Mouse (Mus musculus) neural tube, embryonic 15.5 days (tissue): ENCODE results near the gene Chchd1. TPM values are rescaled to one million over a fixed set of nuclear protein-coding genes. Genes with fewer than 3 reads are reported as not detected.

Experiments used
- ATAC-seq: fragments of 200-750 bp; cut with Nextera tagmentation; 2 replicates; pipeline ENCODE4 v1.8.0; 2017; ENCODE audit warnings: mild to moderate bottlenecking, moderate TSS enrichment, moderate library complexity; ENCODE audit not compliant: low FRiP score
- H3K27ac ChIP-seq: fragments of 300-500 bp; sonication (generic); replicated peaks from 2 replicates; pipeline ENCODE4 v1.5.1; 2015; ENCODE audit warnings: mild to moderate bottlenecking, inconsistent platforms
- H3K27me3 ChIP-seq: fragments of 300-500 bp; sonication (generic); replicated peaks from 2 replicates; pipeline ENCODE4 v1.6.1; 2015; ENCODE audit warnings: inconsistent platforms
- H3K36me3 ChIP-seq: fragments of 300-500 bp; sonication (generic); 2 replicates; pipeline ENCODE4 v1.6.1; 2015; ENCODE audit warnings: inconsistent platforms
- H3K4me1 ChIP-seq: fragments of 300-500 bp; sonication (generic); 2 replicates; pipeline ENCODE4 v1.6.1; 2015; ENCODE audit warnings: inconsistent platforms
- H3K4me2 ChIP-seq: fragments of 300-500 bp; sonication (generic); 2 replicates; pipeline ENCODE4 v1.6.1; 2015; ENCODE audit warnings: inconsistent platforms, mild to moderate bottlenecking, moderate library complexity
- H3K4me3 ChIP-seq: fragments of 300-500 bp; sonication (generic); replicated peaks from 2 replicates; pipeline ENCODE4 v1.5.1; 2015; ENCODE audit warnings: mild to moderate bottlenecking, inconsistent platforms
- H3K9ac ChIP-seq: fragments of 300-500 bp; sonication (generic); replicated peaks from 2 replicates; pipeline ENCODE4 v1.6.1; 2015; ENCODE audit warnings: mild to moderate bottlenecking, inconsistent platforms
- H3K9me3 ChIP-seq: fragments of 300-500 bp; sonication (generic); replicated peaks from 2 replicates; pipeline ENCODE4 v1.6.1; 2016; ENCODE audit warnings: inconsistent platforms
- WGBS: fragments of 180-500 bp; shearing (Covaris S2); methylation state at CpG from one replicate; pipeline ENCODE4 v1.1.7; 2015; ENCODE audit warnings: mixed read lengths; 5-methylcytosine and 5-hydroxymethylcytosine counted together
- polyA plus RNA-seq: library from polyadenylated mRNA; unstranded; fragments of >200 nt; fragmentation: Nextera tagmentation; extraction: Ambion mirVana; gene quantifications from 2 replicates; pipeline ENCODE4 v1.2.1, GENCODE M21; 2015

The Chchd1 gene
- polyA plus RNA-seq, 1 experiment from 2014 or later: 194 TPM

DNA sequence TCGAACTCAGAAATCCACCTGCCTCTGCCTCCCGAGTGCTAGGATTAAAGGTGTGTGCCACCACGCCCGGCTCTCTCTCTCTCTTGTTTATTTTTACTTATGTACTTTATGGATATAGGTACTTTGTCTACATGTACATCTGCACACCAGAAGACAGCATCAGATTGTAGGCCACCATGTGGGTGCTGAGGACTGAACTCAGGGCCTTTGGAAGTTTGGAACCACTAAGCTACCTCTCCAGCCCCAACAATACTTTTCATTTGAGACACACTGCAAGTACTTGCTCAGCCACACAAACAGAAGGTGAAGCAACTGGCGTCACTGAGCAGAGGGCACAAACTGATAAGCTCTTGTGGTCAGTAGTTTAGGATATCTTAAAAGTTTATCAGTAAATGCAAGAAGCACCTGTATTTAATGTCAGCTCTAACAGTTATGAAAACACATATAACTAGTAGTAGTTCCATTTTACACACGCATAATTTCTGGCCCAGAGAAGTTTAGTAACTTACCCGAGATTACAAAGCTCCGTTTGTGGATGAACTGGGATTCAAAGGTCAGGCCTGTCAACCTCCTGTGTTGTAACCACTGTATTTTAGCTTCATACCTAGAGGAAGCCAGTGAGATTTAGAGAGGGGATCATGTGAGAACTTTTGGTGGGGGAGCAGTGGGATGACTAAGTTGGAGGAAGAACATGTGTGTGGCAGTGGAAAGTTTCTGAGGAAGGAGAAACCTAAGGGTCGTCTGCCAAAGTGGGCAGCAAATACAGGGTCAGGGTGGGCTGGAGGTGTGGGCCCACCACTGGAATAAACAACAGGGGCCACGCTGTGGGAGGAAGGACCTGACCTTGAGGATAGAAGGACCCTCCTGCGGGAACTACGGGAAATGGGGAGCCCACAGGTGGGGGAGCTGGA is 30.5 kb downstream of the Chchd1 start:
- H3K27ac ChIP-seq: peak overlapping the region; percentile 81
- H3K27me3 ChIP-seq: no peaks in the 10 kb centered on the region
- peak overlapping the region; percentile 86 for H3K4me2 ChIP-seq
- no peaks in the 10 kb centered on the region for H3K9me3 ChIP-seq
- peaks cover 57% of the 10 kb centered on the region for H3K36me3 ChIP-seq
- H3K4me1 ChIP-seq: peaks cover 34% of the 10 kb centered on the region
- 53% methylated on average over 12 of the region's 12 CpGs for WGBS
- H3K9ac ChIP-seq: peak overlapping the region; percentile 74
- peak overlapping the region; percentile 59 for H3K4me3 ChIP-seq
- no peak for ATAC-seq

DNA sequence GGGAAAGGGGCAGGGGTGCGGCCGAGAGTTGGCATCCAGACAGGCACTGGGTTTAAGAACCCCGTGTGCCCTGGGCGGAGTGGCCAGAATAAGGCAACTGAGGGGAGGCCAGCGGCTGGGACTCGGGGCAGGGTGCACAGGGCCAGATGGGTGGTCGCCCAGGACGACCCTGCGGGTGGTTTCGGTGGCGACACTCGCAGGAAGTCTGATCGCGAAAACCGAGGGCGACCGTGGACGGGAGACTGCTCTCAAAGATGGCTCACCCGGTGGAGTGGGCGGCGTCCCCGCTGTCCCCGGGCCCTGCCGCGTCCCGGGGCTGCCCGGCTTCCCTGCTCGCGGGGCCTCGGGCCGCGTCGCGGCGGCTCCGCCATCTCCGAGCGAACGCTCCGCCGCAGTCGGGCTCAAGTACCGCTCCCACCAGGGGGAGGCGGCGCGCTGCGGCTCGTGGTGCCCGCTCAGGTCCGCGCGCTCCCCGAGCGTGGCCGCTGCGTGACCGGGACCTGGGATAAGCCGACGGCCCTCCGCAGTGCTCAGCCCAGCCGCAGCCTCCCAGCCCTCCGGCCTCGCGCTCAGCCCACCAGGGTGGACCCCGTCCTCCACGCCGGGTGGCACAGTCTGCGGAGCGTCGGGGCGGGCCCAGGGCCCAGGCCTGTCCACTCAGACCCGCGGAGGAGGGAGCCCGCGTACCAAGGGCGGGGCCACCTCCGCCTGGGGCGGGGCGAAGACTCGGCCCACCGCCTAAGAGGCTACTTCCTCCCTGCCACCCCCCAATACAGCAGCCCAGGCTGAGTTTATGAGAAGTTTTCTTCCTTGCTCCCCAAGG is 31.4 kb downstream of the Chchd1 start, which contains the start of gene Ndst2:
Gene Ndst2 (minus strand): TSS at position 611 of the 823 bp plus-strand sequence.
- Histone ChIP-seq H3K27me3 (no peaks in the 10 kb centered on the region), H3K4me1 (peaks cover 34% of the 10 kb centered on the region), H3K27ac (peak within 1 kb of the TSS; percentile 81), H3K36me3 (peaks cover 58% of the 10 kb centered on the region), H3K9me3 (no peaks in the 10 kb centered on the region), H3K4me2 (peak within 1 kb of the TSS; percentile 86), H3K4me3 (peak within 1 kb of the TSS; percentile 59), H3K9ac (peak within 1 kb of the TSS; percentile 74)
- WGBS: 0% methylated on average over 75 of the region's 81 CpGs
- ATAC-seq: peak; percentile 98

DNA sequence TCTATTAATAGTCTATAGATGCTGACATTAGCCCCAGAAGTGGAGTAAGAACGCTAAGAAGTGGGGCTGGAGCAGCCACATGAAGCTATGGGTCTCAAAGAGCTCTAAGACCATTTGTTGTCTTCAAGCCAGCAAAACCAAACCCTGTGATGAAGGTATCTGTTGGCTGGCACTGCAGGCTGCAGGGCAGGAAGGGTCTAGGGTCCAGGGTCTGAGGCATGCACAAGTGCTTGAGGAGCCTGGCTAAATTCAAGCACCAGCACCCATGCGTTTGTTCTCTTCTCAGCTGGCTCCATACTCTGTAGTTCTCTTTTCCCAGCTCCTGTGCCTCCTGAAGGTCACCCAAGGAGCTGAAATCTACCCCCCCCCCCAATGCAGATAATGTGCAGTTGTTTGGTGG is 32.2 kb downstream of the Chchd1 start:
- Histone ChIP-seq H3K9me3 (no peaks in the 10 kb centered on the region), H3K4me2 (peak overlapping the region; percentile 86), H3K4me3 (no peak overlapping the region), H3K27ac (peak overlapping the region; percentile 81), H3K36me3 (peaks cover 58% of the 10 kb centered on the region), H3K9ac (no peak overlapping the region), H3K27me3 (no peaks in the 10 kb centered on the region), H3K4me1 (peaks cover 34% of the 10 kb centered on the region)
- WGBS: 74% methylated on average over 2 of the region's 2 CpGs
- no peak for ATAC-seq

DNA sequence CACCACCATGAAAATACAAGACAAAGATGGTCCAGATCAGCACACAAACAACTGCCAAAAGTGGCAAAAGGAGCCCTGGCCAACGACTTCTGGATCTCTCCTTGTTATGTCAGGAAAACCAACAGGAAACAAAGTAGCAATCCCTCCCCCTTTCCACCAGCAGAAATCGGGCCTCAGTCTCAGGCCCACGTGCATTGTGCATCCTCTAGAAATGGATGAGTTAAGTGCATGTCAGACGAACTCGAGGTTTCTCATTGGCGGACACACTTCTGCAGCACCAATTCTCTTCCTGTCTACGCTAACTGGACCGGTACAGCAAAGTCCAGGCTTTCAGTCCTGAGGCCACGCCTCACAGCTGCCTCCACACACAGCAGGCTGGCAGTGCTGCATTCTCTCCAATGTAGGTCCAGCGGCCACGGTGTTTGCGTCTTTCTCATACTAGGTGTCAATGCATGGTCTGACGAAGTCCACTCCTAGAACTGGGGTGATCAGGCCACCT is 33.1 kb downstream of the Chchd1 start:
- no peak overlapping the region for H3K4me3 ChIP-seq
- no peak overlapping the region for H3K27ac ChIP-seq
- peaks cover 34% of the 10 kb centered on the region for H3K4me1 ChIP-seq
- no peaks in the 10 kb centered on the region for H3K27me3 ChIP-seq
- H3K9me3 ChIP-seq: no peaks in the 10 kb centered on the region
- WGBS: 89% methylated on average over 13 of the region's 13 CpGs
- ATAC-seq: no peak
- H3K4me2 ChIP-seq: no peak overlapping the region
- H3K9ac ChIP-seq: no peak overlapping the region
- peaks cover 59% of the 10 kb centered on the region for H3K36me3 ChIP-seq

DNA sequence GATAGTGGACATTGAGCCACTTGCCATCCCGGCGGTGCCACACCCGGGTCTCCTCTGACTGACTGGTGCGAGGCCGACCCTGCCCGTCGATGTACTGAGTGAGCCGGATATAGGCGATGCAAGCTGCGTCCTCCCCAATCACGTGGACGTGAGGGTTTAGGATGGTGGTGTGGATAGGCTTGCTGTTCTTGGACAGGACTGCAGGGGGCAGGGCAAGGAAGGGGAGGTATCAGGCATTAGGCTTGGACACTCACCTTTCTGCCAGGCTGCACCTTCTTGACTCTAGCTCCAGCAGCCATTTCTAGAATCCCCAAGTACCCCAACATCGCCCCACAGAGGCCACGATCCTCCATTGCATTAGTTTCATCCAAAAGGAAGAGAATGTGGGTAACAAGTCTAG is 34.5 kb downstream of the Chchd1 start:
- Histone ChIP-seq H3K4me1 (peaks cover 23% of the 10 kb centered on the region), H3K9ac (no peak overlapping the region), H3K36me3 (peaks cover 68% of the 10 kb centered on the region), H3K27me3 (no peaks in the 10 kb centered on the region), H3K4me3 (no peak overlapping the region), H3K9me3 (no peaks in the 10 kb centered on the region), H3K4me2 (no peak overlapping the region), H3K27ac (no peak overlapping the region)
- ATAC-seq: no peak
- WGBS: 48% methylated on average over 14 of the region's 14 CpGs

DNA sequence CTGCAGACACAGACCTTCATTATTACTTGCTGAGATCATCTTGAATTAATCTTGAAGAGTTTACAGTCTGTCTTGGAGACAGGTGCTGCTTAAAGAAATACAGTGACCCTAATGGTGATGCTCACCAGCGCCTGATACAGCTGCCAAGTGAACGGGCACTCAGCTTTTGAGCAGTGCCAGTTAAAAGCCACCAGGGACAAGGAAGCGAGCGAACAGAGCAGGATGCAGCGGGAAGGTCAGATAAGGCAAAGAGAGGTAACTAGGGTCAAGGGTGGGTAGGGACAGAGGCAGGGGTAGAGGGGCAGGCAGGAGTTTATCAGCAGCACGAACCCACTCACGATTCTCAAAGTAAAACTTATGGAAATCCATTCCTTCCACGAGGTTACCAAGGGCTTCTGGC is 35.7 kb downstream of the Chchd1 start:
- no peak overlapping the region for H3K9ac ChIP-seq
- peaks cover 13% of the 10 kb centered on the region for H3K4me1 ChIP-seq
- no peak overlapping the region for H3K4me3 ChIP-seq
- WGBS: 85% methylated on average over 8 of the region's 8 CpGs
- no peak overlapping the region for H3K4me2 ChIP-seq
- H3K27me3 ChIP-seq: no peaks in the 10 kb centered on the region
- peaks cover 73% of the 10 kb centered on the region for H3K36me3 ChIP-seq
- ATAC-seq: no peak
- H3K27ac ChIP-seq: no peak overlapping the region
- no peaks in the 10 kb centered on the region for H3K9me3 ChIP-seq

DNA sequence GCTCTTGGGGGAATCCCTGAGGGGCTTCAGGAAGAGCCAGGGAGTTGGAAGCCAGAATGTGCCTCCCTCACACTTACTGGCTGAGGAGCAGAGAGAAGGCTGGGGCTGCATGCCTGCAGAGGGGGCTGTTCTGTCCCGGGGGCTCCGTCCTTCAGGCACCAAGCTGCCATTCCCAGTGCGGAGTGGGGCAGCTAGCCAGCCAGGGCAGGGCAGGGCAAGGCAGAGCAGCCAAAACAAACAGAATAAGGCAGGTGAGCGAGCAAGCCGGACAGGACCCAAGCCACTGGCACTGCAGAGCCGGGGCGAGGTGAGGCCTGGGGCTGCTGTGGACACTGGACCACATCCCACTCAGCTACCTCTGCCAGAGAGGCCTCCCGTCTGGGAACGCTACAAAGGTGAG is 38.5 kb downstream of the Chchd1 start:
- no peak overlapping the region for H3K9ac ChIP-seq
- H3K9me3 ChIP-seq: no peaks in the 10 kb centered on the region
- no peak overlapping the region for H3K27ac ChIP-seq
- H3K4me2 ChIP-seq: no peak overlapping the region
- H3K4me1 ChIP-seq: no peaks in the 10 kb centered on the region
- H3K36me3 ChIP-seq: peaks cover 85% of the 10 kb centered on the region
- no peak for ATAC-seq
- H3K4me3 ChIP-seq: no peak overlapping the region
- no peaks in the 10 kb centered on the region for H3K27me3 ChIP-seq
- WGBS: 89% methylated on average over 9 of the region's 9 CpGs

DNA sequence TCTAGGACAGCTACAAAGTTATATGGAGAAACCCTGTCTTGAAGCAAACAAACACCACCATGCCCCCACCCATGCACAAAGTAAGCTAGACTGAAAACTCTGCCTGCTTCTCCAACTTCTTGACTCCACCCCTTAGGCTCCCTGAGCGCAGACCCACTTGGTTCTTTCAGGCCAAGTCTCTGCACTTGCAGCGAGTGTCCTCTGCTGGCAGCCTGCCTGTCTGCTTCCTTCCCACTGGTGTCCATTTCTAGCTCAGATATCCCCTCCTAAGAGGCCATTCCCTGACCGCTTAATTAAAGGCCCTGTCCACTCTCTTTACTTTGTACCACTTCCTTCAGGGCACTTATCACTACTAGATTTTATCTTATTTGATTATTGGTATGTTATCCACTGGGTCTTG is 40.8 kb downstream of the Chchd1 start:
- Histone ChIP-seq H3K4me3 (no peak overlapping the region), H3K9ac (no peak overlapping the region), H3K4me1 (peaks cover 4% of the 10 kb centered on the region; the same call in 1 of the 2 replicates), H3K4me2 (no peak overlapping the region), H3K27me3 (no peaks in the 10 kb centered on the region), H3K27ac (no peak overlapping the region), H3K9me3 (no peaks in the 10 kb centered on the region), H3K36me3 (peaks cover 71% of the 10 kb centered on the region)
- 94% methylated on average over 3 of the region's 3 CpGs for WGBS
- no peak for ATAC-seq

DNA sequence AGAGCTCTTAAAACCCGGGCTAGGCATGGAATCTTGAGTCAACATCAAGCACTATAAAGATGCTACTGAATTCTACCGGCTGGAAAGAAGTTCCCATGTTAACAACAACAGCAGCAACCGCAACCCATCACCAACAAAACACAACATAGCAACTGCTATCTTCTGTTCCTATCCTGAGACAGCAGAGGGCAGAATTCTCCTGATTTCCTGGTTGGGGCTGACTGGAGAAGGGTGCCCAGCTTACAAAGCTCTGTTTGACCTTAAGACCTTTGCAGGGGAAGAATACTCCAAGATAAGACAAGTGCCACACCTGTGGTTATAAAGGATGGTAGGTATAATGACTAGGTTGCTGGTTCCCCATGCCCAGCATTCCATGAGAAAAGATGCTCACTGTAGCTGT is 44.1 kb downstream of the Chchd1 start:
- Histone ChIP-seq H3K4me1 (peaks cover 4% of the 10 kb centered on the region; the same call in 1 of the 2 replicates), H3K36me3 (peaks cover 38% of the 10 kb centered on the region), H3K4me2 (no peak overlapping the region), H3K27me3 (no peaks in the 10 kb centered on the region), H3K4me3 (no peak overlapping the region), H3K9ac (no peak overlapping the region), H3K27ac (0 out of 2 replicates have a peak overlapping the region, but pooled peaks have one; percentile 51), H3K9me3 (no peaks in the 10 kb centered on the region)
- 88% methylated on average over 3 of the region's 3 CpGs for WGBS
- no peak for ATAC-seq

DNA sequence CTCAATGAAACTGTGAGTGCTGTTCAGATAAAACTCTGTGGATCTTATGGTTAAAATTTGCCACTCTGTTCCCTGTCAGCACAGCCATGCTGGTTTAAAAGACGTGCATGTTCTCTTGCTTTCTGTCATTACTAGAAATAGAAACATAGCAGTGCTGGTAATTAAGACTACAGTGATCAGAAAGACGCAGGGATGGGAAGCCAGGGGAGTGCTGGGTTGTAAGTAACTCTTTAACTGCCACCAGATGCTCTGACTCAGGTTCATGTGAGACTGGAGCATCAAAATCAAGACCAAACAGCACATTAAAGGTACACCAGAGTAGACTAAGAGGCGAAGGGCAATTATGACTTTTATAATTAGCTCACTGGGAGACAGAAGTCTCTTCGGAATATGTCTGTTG is 45.6 kb downstream of the Chchd1 start:
- no peak overlapping the region for H3K9ac ChIP-seq
- ATAC-seq: peak; percentile 51
- H3K4me3 ChIP-seq: no peak overlapping the region
- 44% methylated on average over 4 of the region's 4 CpGs for WGBS
- H3K4me2 ChIP-seq: no peak overlapping the region
- H3K4me1 ChIP-seq: peaks cover 4% of the 10 kb centered on the region; the same call in 1 of the 2 replicates
- H3K27me3 ChIP-seq: no peaks in the 10 kb centered on the region
- no peaks in the 10 kb centered on the region for H3K9me3 ChIP-seq
- peaks cover 33% of the 10 kb centered on the region for H3K36me3 ChIP-seq
- H3K27ac ChIP-seq: peak overlapping the region; percentile 43

DNA sequence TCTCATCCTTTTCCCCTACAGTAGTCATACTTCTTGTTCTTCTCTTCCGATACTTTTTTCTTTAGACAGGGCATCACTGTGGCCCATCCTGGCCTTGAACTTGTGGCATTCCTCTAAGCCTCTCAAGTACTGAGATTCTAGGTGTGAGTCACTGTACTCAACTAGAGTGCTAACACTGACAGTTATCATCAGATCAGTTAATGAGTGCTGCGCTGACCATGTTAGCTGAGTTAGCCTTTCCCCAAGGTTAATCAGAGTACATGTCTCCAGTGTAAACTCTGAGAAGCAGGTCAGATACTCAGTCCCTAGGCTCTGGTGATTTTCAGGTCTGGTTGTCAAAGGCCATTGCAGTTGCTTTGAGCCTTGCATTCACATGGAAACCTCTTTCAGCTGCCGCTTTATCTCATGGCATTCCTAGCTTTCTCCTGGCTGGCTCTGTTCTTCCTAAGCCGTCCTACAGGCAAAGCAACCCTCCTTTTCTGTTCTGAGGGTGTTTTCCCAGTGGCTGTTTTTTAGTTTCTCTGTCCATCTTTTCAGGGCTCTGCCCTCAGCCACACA is 46.8 kb downstream of the Chchd1 start:
- H3K27me3 ChIP-seq: no peaks in the 10 kb centered on the region
- peaks cover 27% of the 10 kb centered on the region for H3K36me3 ChIP-seq
- peaks cover 4% of the 10 kb centered on the region; the same call in 1 of the 2 replicates for H3K4me1 ChIP-seq
- no peak overlapping the region for H3K4me3 ChIP-seq
- H3K9ac ChIP-seq: no peak overlapping the region
- H3K4me2 ChIP-seq: no peak overlapping the region
- H3K27ac ChIP-seq: no peak overlapping the region
- WGBS: 88% methylated on average over 4 of the region's 4 CpGs
- H3K9me3 ChIP-seq: no peaks in the 10 kb centered on the region
- ATAC-seq: no peak
